Mouse (Mus musculus): ENCODE measurements around the gene Rhbdf2. TPM values are rescaled to one million over a fixed set of nuclear protein-coding genes. Genes with fewer than 3 reads are reported as not detected.

Gene Rhbdf2
- total and polyA plus RNA-seq, 2 experiments: 3.1 to 17.8 TPM

- H3K9ac ChIP-seq (ENCODE audit: low read depth, low read length): no peak overlapping the region
- H3K4me1 ChIP-seq (ENCODE audit: control insufficient read depth, insufficient read depth, low read length): no peaks in the 10 kb centered on the region
- no peaks in the 10 kb centered on the region for H3K79me2 ChIP-seq (ENCODE audit: control insufficient read depth, insufficient read depth, low read length)
- H3K27ac ChIP-seq (replicated peaks; ENCODE audit: insufficient read depth, low read depth, low read length): no peak overlapping the region
- H3K4me3 ChIP-seq (ENCODE audit: insufficient read depth, low read depth, low read length): no peak overlapping the region
- H3K27me3 ChIP-seq (ENCODE audit: control insufficient read depth, insufficient read depth, low read length): no peaks in the 10 kb centered on the region
- H3K36me3 ChIP-seq (ENCODE audit: control insufficient read depth, insufficient read depth, low read length): peaks cover 14% of the 10 kb centered on the region; the same call in 1 of the 2 replicates
- DNase-seq (ENCODE audit: extremely low read depth, low read depth, low spot score): no peak
- TF ChIP-seq CTCF (IDR thresholded peaks at IDR 0.05; ENCODE audit: low read depth, low read length) (no peak), POLR2A (IDR thresholded peaks at IDR 0.05; ENCODE audit: extremely low read depth, insufficient read depth, low read length) (no peak)
- 95% methylated on average over 15 of the region's 15 CpGs for WGBS
These were observed 27.6 kb downstream of the Rhbdf2 start for GRCm38 (mm10) chr11:116599230-116599629.

DNA sequence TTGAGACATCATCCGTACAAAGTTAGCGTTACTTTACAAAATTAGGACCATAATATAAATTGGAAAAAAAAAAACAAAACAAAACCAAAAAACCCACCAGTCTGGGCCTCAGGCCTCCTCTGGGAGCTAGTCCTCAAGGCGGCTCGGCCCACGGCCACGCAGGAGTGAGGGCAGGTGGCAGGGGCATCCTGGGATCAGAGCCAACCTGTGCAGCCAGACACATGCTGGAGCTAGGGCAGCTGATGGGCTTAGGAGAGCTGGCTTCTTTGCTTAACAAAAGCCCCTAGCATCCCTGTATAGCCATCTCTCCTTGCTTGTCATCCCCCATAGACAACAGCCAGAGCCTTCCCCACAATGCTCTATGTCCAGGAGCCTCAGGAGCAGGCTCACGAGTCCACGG, 28.6 kb downstream of the Rhbdf2 start:
- no peaks in the 10 kb centered on the region for H3K4me1 ChIP-seq (ENCODE audit: control insufficient read depth, insufficient read depth, low read length)
- no peaks in the 10 kb centered on the region for H3K27me3 ChIP-seq (ENCODE audit: control insufficient read depth, insufficient read depth, low read length)
- TF ChIP-seq CTCF (IDR thresholded peaks at IDR 0.05; ENCODE audit: low read depth, low read length) (no peak), POLR2A (IDR thresholded peaks at IDR 0.05; ENCODE audit: extremely low read depth, insufficient read depth, low read length) (no peak)
- H3K4me3 ChIP-seq (ENCODE audit: insufficient read depth, low read depth, low read length): no peak overlapping the region
- H3K79me2 ChIP-seq (ENCODE audit: control insufficient read depth, insufficient read depth, low read length): no peaks in the 10 kb centered on the region
- H3K36me3 ChIP-seq (ENCODE audit: control insufficient read depth, insufficient read depth, low read length): peaks cover 11% of the 10 kb centered on the region; the same call in 1 of the 2 replicates
- no peak overlapping the region for H3K9ac ChIP-seq (ENCODE audit: low read depth, low read length)
- DNase-seq (ENCODE audit: extremely low read depth, low read depth, low spot score): no peak
- 92% methylated on average over 8 of the region's 8 CpGs for WGBS
- H3K27ac ChIP-seq (replicated peaks; ENCODE audit: insufficient read depth, low read depth, low read length): no peak overlapping the region

DNA sequence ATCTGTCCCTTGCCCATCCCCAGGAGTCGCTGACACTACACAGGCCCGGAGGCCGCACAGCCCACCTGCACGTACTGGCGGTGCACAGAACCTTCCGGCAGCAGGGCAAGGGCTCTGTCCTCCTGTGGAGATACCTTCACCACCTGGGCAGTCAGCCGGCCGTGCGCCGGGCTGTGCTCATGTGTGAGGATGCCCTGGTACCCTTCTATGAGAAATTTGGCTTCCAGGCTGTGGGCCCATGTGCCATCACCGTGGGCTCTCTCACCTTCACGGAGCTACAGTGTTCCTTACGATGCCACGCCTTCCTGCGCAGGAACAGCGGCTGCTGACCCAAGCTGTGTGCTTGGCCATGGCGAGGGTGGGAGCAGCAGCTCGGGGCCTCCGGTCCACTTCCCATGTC, 30.1 kb downstream of the Rhbdf2 start:
- Histone ChIP-seq H3K9ac (ENCODE audit: low read depth, low read length) (no peak overlapping the region), H3K27me3 (ENCODE audit: control insufficient read depth, insufficient read depth, low read length) (no peaks in the 10 kb centered on the region), H3K36me3 (ENCODE audit: control insufficient read depth, insufficient read depth, low read length) (peaks cover 7% of the 10 kb centered on the region; the same call in 1 of the 2 replicates), H3K4me3 (ENCODE audit: insufficient read depth, low read depth, low read length) (no peak overlapping the region), H3K27ac (replicated peaks; ENCODE audit: insufficient read depth, low read depth, low read length) (no peak overlapping the region), H3K79me2 (ENCODE audit: control insufficient read depth, insufficient read depth, low read length) (no peaks in the 10 kb centered on the region), H3K4me1 (ENCODE audit: control insufficient read depth, insufficient read depth, low read length) (no peaks in the 10 kb centered on the region)
- 91% methylated on average over 19 of the region's 19 CpGs for WGBS
- DNase-seq (ENCODE audit: extremely low read depth, low read depth, low spot score): no peak
- TF ChIP-seq POLR2A (IDR thresholded peaks at IDR 0.05; ENCODE audit: extremely low read depth, insufficient read depth, low read length): no peak
- no peak for TF ChIP-seq CTCF (IDR thresholded peaks at IDR 0.05; ENCODE audit: low read depth, low read length)

- Histone ChIP-seq H3K79me2 (ENCODE audit: control insufficient read depth, insufficient read depth, low read length) (no peaks in the 10 kb centered on the region), H3K9ac (ENCODE audit: low read depth, low read length) (no peak overlapping the region), H3K27ac (replicated peaks; ENCODE audit: insufficient read depth, low read depth, low read length) (no peak overlapping the region), H3K36me3 (ENCODE audit: control insufficient read depth, insufficient read depth, low read length) (no peaks in the 10 kb centered on the region), H3K27me3 (ENCODE audit: control insufficient read depth, insufficient read depth, low read length) (no peaks in the 10 kb centered on the region), H3K4me1 (ENCODE audit: control insufficient read depth, insufficient read depth, low read length) (no peaks in the 10 kb centered on the region), H3K4me3 (ENCODE audit: insufficient read depth, low read depth, low read length) (no peak overlapping the region)
- 94% methylated on average over 4 of the region's 4 CpGs for WGBS
- TF ChIP-seq POLR2A (IDR thresholded peaks at IDR 0.05; ENCODE audit: extremely low read depth, insufficient read depth, low read length): no peak
- TF ChIP-seq CTCF (IDR thresholded peaks at IDR 0.05; ENCODE audit: low read depth, low read length): no peak
- DNase-seq (ENCODE audit: extremely low read depth, low read depth, low spot score): no peak
These were observed 33.5 kb downstream of the Rhbdf2 start for GRCm38 (mm10) chr11:116593345-116593744.

GRCm38 (mm10) chr11:116592428-116592827, 34.4 kb downstream of the Rhbdf2 start:
- peak; percentile 79 for DNase-seq (ENCODE audit: extremely low read depth, low read depth, low spot score)

DNA sequence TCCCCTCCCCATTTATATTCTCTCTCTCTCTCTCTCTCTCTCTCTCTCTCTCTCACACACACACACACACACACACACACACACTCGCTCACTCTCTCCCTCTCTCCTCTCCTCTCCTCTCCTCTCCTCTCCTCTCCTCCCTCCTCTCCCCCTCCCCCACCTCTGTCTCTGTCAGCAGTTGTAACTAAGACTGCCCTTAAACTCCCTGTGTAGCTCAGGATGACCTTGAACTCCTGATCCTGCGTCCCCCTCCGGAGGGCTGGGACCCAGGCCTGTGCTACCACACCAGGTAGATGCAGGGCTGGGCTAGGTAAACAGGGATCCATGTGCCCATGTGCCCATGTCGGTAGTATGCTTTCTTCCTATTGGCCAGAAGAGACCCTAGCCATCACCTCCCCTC, 35.2 kb downstream of the Rhbdf2 start:
- TF ChIP-seq CTCF (IDR thresholded peaks at IDR 0.05; ENCODE audit: low read depth, low read length) (no peak), POLR2A (IDR thresholded peaks at IDR 0.05; ENCODE audit: extremely low read depth, insufficient read depth, low read length) (no peak)
- H3K79me2 ChIP-seq (ENCODE audit: control insufficient read depth, insufficient read depth, low read length): no peaks in the 10 kb centered on the region
- no peak overlapping the region for H3K27ac ChIP-seq (replicated peaks; ENCODE audit: insufficient read depth, low read depth, low read length)
- WGBS: 53% methylated on average over 4 of the region's 4 CpGs
- no peaks in the 10 kb centered on the region for H3K27me3 ChIP-seq (ENCODE audit: control insufficient read depth, insufficient read depth, low read length)
- H3K9ac ChIP-seq (ENCODE audit: low read depth, low read length): no peak overlapping the region
- H3K36me3 ChIP-seq (ENCODE audit: control insufficient read depth, insufficient read depth, low read length): no peaks in the 10 kb centered on the region
- no peak for DNase-seq (ENCODE audit: extremely low read depth, low read depth, low spot score)
- no peaks in the 10 kb centered on the region for H3K4me1 ChIP-seq (ENCODE audit: control insufficient read depth, insufficient read depth, low read length)
- no peak overlapping the region for H3K4me3 ChIP-seq (ENCODE audit: insufficient read depth, low read depth, low read length)

More at GRCm38 (mm10) chr11:116592428-116592827, 34.4 kb downstream of the Rhbdf2 start:
- Histone ChIP-seq H3K4me1 (ENCODE audit: control insufficient read depth, insufficient read depth, low read length) (no peaks in the 10 kb centered on the region), H3K4me3 (ENCODE audit: insufficient read depth, low read depth, low read length) (no peak overlapping the region), H3K9ac (ENCODE audit: low read depth, low read length) (no peak overlapping the region), H3K36me3 (ENCODE audit: control insufficient read depth, insufficient read depth, low read length) (no peaks in the 10 kb centered on the region), H3K27ac (replicated peaks; ENCODE audit: insufficient read depth, low read depth, low read length) (no peak overlapping the region), H3K27me3 (ENCODE audit: control insufficient read depth, insufficient read depth, low read length) (no peaks in the 10 kb centered on the region), H3K79me2 (ENCODE audit: control insufficient read depth, insufficient read depth, low read length) (no peaks in the 10 kb centered on the region)
- no peak for TF ChIP-seq POLR2A (IDR thresholded peaks at IDR 0.05; ENCODE audit: extremely low read depth, insufficient read depth, low read length)
- TF ChIP-seq CTCF (IDR thresholded peaks at IDR 0.05; ENCODE audit: low read depth, low read length): peak; percentile 100

Measured in liver, adult 2 months (tissue).